Mouse (Mus musculus) left cerebral cortex, adult 6 months (tissue): Measurements from ENCODE around the gene Gm15737. TPM values are rescaled to one million over a fixed set of nuclear protein-coding genes. Genes with fewer than 3 reads are reported as not detected.

Experiments used
- long read RNA-seq, 2 experiments: library from polyadenylated mRNA; unstranded; transcript quantifications; one replicate each; pipeline ENCODE4 v2.0.0; 2019 to 2020
- polyA plus RNA-seq: library from polyadenylated mRNA; unstranded; fragments of <200 nt; fragmentation: Nextera tagmentation; gene quantifications from 2 replicates; pipeline ENCODE4 v1.2.3, GENCODE M21; 2021

Gm15737 gene
- not detected in 2 replicates for polyA plus RNA-seq
- long read RNA-seq, experiment 1, result 0 reads
- long read RNA-seq, experiment 2, result 0 reads

GRCm38 (mm10) chr6:92869089-92869581 lies at the start of gene Gm15737:
Gene Gm15737 (plus strand): TSS chr6:92869357.

Other genes starting within 250 kb of the Gm15737 start
- 21.3 and 23.7 TPM in 2 replicates for gene Prickle2, start 163.2 kb upstream of the Gm15737 start, polyA plus RNA-seq
- not detected in 2 replicates for gene A730049H05Rik, start 52.9 kb upstream of the Gm15737 start, polyA plus RNA-seq
- 0.10 and 0.15 TPM in 2 replicates for gene Adamts9, start 74.1 kb downstream of the Gm15737 start, polyA plus RNA-seq